ENCODE assay signal across 11 mouse cellular contexts in genomic region chr9:118589249-118589648, GRCm38 (mm10). TPM values are rescaled to one million over a fixed set of nuclear protein-coding genes. Genes with fewer than 3 reads are reported as not detected.
A peak's percentile ranks its signal among the peaks of the same experiment; 100 is the strongest.
DNase-seq lines count a peak whose midpoint lies in the region; ATAC-seq and TF ChIP-seq lines count a peak whose summit lies in the region.
"Had no signal": no experiment of that assay in that cellular context is flagged by ENCODE, and none has a peak within 500 bp of the region (broad histone marks: within the 10 kb centered on the region; RNA-seq: fewer than 3 reads in every experiment).

No protein-coding gene starts in this region.

- H3K4me1 ChIP-seq in heart, embryonic 15.5 days (replicated peaks) = peaks cover 50% of the 10 kb centered on the region
- peaks cover 7% of the 10 kb centered on the region for H3K4me1 ChIP-seq in midbrain, embryonic 14.5 days (ENCODE audit: control insufficient read depth, insufficient read depth, low read length)
- peaks cover 2% of the 10 kb centered on the region; the same call in 1 of the 2 replicates for H3K4me1 ChIP-seq in midbrain, embryonic 11.5 days (ENCODE audit: control insufficient read depth, insufficient read depth, low read length)
- H3K4me1 ChIP-seq in small intestine, adult 2 months (ENCODE audit: control insufficient read depth, insufficient read depth, insufficient read length, low read length) = peaks cover 18% of the 10 kb centered on the region; the same call in 1 of the 2 replicates

- intact Hi-C loops in heart, postnatal 25 days (cut with DNase I) = loop anchor here (1.0 to 10.0 kb wide), 3 partner anchors 283 to 476 kb away; no protein-coding TSS in a partner anchor

- DNase-seq in heart, postnatal 25 days (ENCODE audit: low spot score) = no peak
- DNase-seq in midbrain, embryonic 14.5 days = peak; percentile 72
- DNase-seq in midbrain, embryonic 11.5 days (ENCODE audit: low spot score, missing footprints) = no peak
- DNase-seq in brain, adult 2 months (ENCODE audit: low read depth, low spot score) = peak; percentile 55
- no peak for DNase-seq in gastrocnemius, adult 18-20 months (ENCODE audit: low spot score)
- DNase-seq in layer of hippocampus, postnatal 14 days (ENCODE audit: low spot score in 2 of 2) = no peak
- DNase-seq: liver, embryonic 13.5 days; thymus, postnatal 25 days had no signal

- H3K4me3 ChIP-seq in heart, embryonic 15.5 days = no peak overlapping the region
- no peak overlapping the region for H3K4me3 ChIP-seq in midbrain, embryonic 14.5 days (replicated peaks; ENCODE audit: low read depth, low read length)
- H3K4me3 ChIP-seq in midbrain, embryonic 11.5 days (ENCODE audit: low read depth, low read length) = no peak overlapping the region
- no peak overlapping the region for H3K4me3 ChIP-seq in small intestine, adult 2 months (ENCODE audit: low read depth, low read length)
- H3K4me3 ChIP-seq: embryonic facial prominence, embryonic 12.5 days; liver, embryonic 13.5 days had no signal

- no peaks in the 10 kb centered on the region for H3K9me3 ChIP-seq in heart, embryonic 15.5 days (replicated peaks)
- H3K9me3 ChIP-seq in midbrain, embryonic 14.5 days (ENCODE audit: control insufficient read depth, low read length) = no peaks in the 10 kb centered on the region
- no peaks in the 10 kb centered on the region for H3K9me3 ChIP-seq in midbrain, embryonic 11.5 days (ENCODE audit: control insufficient read depth, low read length)
- H3K9me3 ChIP-seq: embryonic facial prominence, embryonic 12.5 days; liver, embryonic 13.5 days had no signal

- no peaks in the 10 kb centered on the region for H3K27me3 ChIP-seq in heart, embryonic 15.5 days
- no peaks in the 10 kb centered on the region for H3K27me3 ChIP-seq in midbrain, embryonic 14.5 days (ENCODE audit: control insufficient read depth, insufficient read depth, low read length)
- H3K27me3 ChIP-seq in midbrain, embryonic 11.5 days (ENCODE audit: control insufficient read depth, insufficient read depth, low read length) = no peaks in the 10 kb centered on the region
- H3K27me3 ChIP-seq in small intestine, adult 2 months (ENCODE audit: control insufficient read depth, insufficient read depth, low read length) = no peaks in the 10 kb centered on the region
- H3K27me3 ChIP-seq: embryonic facial prominence, embryonic 12.5 days; liver, embryonic 13.5 days had no signal

- peak overlapping the region; percentile 71 for H3K27ac ChIP-seq in heart, embryonic 15.5 days
- H3K27ac ChIP-seq in midbrain, embryonic 14.5 days (replicated peaks; ENCODE audit: low read depth, low read length) = no peak overlapping the region
- no peak overlapping the region for H3K27ac ChIP-seq in midbrain, embryonic 11.5 days (ENCODE audit: low read depth, low read length)
- no peak overlapping the region for H3K27ac ChIP-seq in small intestine, adult 2 months (ENCODE audit: insufficient read depth, low read depth, low read length)
- H3K27ac ChIP-seq: liver, embryonic 13.5 days had no signal

- H3K9ac ChIP-seq in heart, embryonic 15.5 days = no peak overlapping the region
- no peak overlapping the region for H3K9ac ChIP-seq in midbrain, embryonic 14.5 days (replicated peaks; ENCODE audit: low read length)
- H3K9ac ChIP-seq in midbrain, embryonic 11.5 days (ENCODE audit: low read length) = no peak overlapping the region
- H3K9ac ChIP-seq: embryonic facial prominence, embryonic 12.5 days; liver, embryonic 13.5 days had no signal

- H3K4me2 ChIP-seq in heart, embryonic 15.5 days = no peak overlapping the region
- no peak overlapping the region for H3K4me2 ChIP-seq in midbrain, embryonic 14.5 days (ENCODE audit: low read length)
- no peak overlapping the region for H3K4me2 ChIP-seq in midbrain, embryonic 11.5 days
- H3K4me2 ChIP-seq: embryonic facial prominence, embryonic 12.5 days; liver, embryonic 13.5 days had no signal

- TF ChIP-seq POLR2A in small intestine, adult 2 months (IDR thresholded peaks at IDR 0.05; ENCODE audit: low read depth, low read length) = no peak

- H3K36me3 ChIP-seq in heart, embryonic 15.5 days = no peaks in the 10 kb centered on the region
- H3K36me3 ChIP-seq in midbrain, embryonic 14.5 days (ENCODE audit: control insufficient read depth, insufficient read depth, low read length) = peaks cover 4% of the 10 kb centered on the region; the same call in 1 of the 2 replicates
- H3K36me3 ChIP-seq in midbrain, embryonic 11.5 days (ENCODE audit: control insufficient read depth, insufficient read depth, low read length) = no peaks in the 10 kb centered on the region
- peaks cover 3% of the 10 kb centered on the region; the same call in 1 of the 2 replicates for H3K36me3 ChIP-seq in small intestine, adult 2 months (ENCODE audit: control insufficient read depth, insufficient read depth, low read length)
- H3K36me3 ChIP-seq: embryonic facial prominence, embryonic 12.5 days; liver, embryonic 13.5 days had no signal

- TF ChIP-seq CTCF in small intestine, adult 2 months (IDR thresholded peaks at IDR 0.05; ENCODE audit: extremely low read depth, insufficient read length, insufficient replicate concordance, low read depth, low read length) = peak; percentile 23; the same call in 1 of the 2 replicates

- 17% methylated on average over 3 of the region's 3 CpGs for WGBS in heart, embryonic 15.5 days
- 45% methylated on average over 3 of the region's 3 CpGs for WGBS in midbrain, embryonic 14.5 days
- WGBS in midbrain, embryonic 11.5 days = 45% methylated on average over 3 of the region's 3 CpGs
- WGBS in small intestine, adult 2 months = 13% methylated on average over 3 of the region's 3 CpGs

- ATAC-seq in heart, embryonic 15.5 days (replicated peaks; ENCODE audit: insufficient number of reproducible peaks, insufficient read depth, low FRiP score, low read depth) = no peak
- no peak for ATAC-seq in midbrain, embryonic 14.5 days (ENCODE audit: low FRiP score, low TSS enrichment)
- no peak for ATAC-seq in midbrain, embryonic 11.5 days (ENCODE audit: low FRiP score)

RNA-seq across cellular contexts. Expression of gene Itga9, which starts 17.2 kb away (rescaled TPM):
- 12.0 and 13.5 TPM in 2 replicates for polyA plus RNA-seq in heart, embryonic 15.5 days (2015; fragmentation: Nextera tagmentation; extraction: Ambion mirVana)
- total RNA-seq in heart, postnatal 25 days (2021) = 10 to 100 TPM; 65.5 to 72.7 TPM
- polyA plus RNA-seq in midbrain, embryonic 14.5 days (2014; fragmentation: Nextera tagmentation; extraction: Ambion mirVana) = 1.3 and 2.4 TPM in 2 replicates
- 4.0 and 5.4 TPM in 2 replicates for polyA plus RNA-seq in midbrain, embryonic 11.5 days (2014; fragmentation: Nextera tagmentation; extraction: Ambion mirVana)
- polyA plus RNA-seq in small intestine, adult 2 months (2012; rRNA removed) = 5.0 and 8.0 TPM in 2 replicates
- 1 to 10 TPM; 3.3 to 5.2 TPM for total RNA-seq in gastrocnemius, adult 18-20 months (2021)
- total RNA-seq in layer of hippocampus, postnatal 14 days (2021) = 10 to 100 TPM in 1 of 2 experiments, 1 to 10 TPM in 1; 6.1 to 11.2 TPM

Comparison
In these comparisons a context has a peak if more than half of its experiments do, and no peak if none do; other contexts are left out.
1. DNase-seq: peak in midbrain, embryonic 14.5 days (single experiment) and brain, adult 2 months (single experiment); none in heart, postnatal 25 days (single experiment), midbrain, embryonic 11.5 days (single experiment), gastrocnemius, adult 18-20 months (single experiment) and layer of hippocampus, postnatal 14 days (0 of 2).